Mouse (Mus musculus) embryo, embryonic 10.5 days (tissue): ENCODE results near the gene Akr1b10.
A peak's percentile ranks its signal among the peaks of the same experiment; 100 is the strongest.
"Not testable (repeated sequence)": the region's sequence is repeated elsewhere in the genome, so short reads cannot be mapped to it uniquely, and the experiment has no call there.

Experiments
- DNase-seq: peaks from one replicate; pipeline ENCODE4 v3.0.0-alpha.2; 2015; ENCODE audit warnings: low spot score

Gene Akr1b10

DNA sequence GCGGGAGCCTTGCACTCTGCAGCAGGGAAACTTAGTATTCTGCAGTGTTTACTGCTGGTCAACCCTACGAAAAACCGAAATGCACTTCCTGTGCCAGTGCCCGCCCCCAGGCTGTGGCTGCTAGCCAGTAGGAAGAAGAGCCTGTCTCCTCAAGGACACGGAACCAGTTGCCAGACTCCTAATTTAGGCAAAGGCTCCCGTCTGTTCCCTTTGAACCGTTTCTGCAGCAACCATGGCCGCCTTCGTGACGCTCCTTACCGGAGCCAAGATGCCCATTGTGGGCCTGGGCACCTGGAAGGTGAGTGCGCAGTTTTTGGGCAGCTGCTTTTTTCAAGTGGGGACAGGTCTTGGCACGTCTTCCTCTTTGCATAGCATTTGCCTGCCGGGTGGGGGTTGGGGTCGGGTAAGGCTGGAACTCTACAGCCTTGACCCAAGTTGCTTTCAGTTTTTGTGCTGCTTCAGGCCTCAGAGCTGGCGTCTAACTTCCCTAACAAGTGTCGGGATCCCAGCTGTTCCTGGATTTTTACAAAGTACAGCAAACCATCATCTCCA is at the start of gene Akr1b10:
Gene Akr1b10, plus strand, starts transcription at position 109 of the 552 bp plus-strand sequence.
- peak; percentile 82 for DNase-seq

DNA sequence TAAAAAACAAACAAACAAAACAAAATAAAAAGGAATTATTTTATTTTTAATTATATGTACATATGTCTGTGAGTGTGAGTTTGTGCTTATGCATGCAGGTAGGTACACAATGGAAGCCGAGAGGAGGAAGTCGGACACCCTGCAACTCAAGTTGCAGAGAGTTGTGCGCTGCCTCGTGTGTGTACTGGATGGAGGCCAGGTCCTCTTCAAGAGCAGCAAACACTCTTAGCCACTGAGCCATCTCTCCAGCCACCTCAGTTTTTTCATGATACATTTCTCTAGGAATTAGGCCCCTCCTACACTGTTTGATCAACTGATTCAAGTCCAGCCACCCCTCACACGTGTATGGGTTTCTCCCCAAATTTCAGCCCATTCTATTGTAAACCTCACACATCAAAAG is 49.3 kb upstream of the Akr1b10 start:
- DNase-seq: no peak

DNA sequence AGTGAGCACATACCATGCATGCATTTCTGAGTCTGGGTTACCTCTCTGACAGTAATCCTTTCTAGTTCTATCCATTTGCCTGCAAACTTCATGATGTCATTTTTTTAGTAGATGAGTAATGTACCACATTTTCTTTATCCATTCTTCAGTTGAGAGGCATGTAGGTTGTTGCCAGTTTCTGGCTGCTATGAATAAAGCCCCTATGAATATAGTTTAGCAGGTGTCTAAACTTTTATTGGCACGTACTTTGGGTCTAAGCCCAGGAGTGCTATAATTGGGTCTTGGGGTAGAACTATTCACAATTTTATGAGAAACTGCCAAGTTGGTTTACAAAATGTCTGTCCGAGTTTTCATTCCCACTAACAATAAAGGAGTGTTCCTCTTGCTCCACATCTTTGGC is 46.2 kb upstream of the Akr1b10 start:
- no peak for DNase-seq

DNA sequence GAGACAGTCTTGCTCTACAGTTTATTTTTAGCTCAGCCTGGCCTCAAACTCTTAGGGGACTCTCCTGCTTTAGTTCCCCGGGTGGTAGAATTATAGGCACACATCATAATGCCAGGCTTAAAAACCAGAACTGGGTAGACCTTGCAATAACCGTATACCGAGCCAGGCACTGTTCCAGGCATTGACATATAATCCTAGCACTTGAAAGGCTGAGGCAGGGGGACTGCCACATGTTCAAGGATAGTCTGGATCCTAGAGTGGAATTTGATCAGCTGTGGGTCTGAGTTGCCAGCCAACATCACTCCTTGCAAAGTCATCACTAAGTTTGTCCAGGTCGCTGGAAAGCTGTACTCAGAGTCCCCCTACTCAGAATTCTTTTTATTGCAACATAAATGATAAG is 42.0 kb upstream of the Akr1b10 start:
- DNase-seq: no peak

DNA sequence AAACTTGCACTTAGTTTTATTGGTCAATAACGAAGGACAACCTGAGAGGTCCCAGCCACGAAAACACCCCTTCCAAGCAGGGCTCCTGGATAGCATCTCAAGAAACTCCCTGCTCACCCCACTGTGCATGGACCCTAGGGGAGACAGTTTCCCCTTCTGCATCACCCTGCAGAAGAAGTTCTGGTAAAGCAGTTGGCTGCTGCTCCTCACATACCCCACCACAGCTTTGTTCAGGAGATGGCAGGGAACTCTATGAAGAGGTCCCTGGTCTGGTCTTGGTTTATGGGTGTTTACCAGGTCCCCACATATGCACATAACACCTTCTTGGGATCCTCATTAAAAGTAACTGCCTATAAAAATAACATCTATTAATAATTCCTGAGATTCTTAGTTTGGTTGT is 41.5 kb upstream of the Akr1b10 start:
- no peak for DNase-seq

DNA sequence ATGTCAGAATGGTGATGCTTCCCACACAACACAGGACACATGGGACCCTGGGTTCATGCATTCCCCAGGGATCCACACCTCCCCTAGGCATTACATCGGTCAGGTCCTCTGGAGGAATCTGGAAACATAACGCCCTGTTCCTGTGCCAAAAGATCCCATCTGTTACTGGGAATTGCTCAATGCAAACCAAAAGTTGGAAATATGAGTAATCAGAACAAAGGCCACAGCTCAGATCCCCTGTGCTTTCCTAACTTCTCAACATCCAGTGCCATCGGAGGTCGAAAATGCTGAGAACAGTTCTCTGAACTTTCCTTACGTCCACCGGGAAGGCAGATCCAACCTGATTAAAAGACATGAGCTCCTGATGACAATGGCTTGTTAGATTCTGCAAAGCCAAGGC is 40.6 kb upstream of the Akr1b10 start:
- DNase-seq: no peak

DNA sequence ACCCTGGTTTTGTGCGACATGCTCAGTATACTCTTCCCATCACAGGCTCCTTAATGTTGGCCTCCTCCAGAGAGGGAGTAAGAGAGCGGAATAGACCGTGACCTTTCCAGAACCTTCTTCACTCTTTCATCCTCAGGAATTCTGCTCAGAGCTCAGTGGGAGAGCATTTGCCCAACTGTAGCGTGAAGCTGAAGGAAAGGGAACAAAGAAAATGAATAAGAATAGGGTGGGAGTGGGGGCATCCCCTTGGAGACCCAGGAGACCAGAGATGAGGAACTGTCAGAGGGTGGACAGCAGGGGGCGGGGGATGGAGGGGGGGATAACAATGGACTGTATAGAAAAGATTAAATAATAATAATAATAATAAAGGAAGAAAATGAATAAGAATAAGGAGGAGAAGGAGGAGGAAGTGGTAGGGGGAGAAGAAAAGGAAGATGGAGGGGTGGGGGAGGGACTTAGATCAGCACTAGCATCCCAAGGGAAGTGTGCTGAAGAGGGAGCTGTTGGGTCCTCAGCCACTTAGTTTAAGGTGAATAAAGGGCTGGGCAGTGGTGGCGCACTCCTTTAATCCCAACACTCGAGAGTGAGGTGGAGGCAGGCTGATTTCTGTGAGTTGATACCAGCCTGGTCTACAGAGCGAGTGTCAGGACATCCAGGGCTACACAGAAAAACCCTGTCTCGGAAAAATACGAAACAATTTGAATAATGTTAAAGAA is 39.7 kb upstream of the Akr1b10 start:
- DNase-seq: no peak

DNA sequence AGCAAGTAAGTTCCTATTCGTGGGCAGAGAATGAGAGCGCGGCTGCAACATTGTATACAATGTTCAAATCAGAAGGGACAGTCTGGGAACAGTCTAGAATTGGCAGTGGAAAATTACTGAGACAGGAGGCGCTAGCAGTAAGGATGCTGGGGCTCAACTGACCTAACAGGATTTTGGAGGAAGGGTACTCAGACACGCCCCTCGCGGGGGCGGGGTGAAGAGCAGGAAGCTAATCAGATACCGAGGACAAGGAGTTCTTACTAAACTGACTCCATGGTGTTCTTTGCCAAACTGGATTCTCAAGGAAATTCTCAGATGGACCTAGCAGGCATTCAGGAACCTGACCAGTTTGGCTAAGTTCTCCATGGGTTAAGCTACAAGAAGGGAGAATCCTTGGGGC is 39.1 kb upstream of the Akr1b10 start:
- peak; percentile 62 for DNase-seq

DNA sequence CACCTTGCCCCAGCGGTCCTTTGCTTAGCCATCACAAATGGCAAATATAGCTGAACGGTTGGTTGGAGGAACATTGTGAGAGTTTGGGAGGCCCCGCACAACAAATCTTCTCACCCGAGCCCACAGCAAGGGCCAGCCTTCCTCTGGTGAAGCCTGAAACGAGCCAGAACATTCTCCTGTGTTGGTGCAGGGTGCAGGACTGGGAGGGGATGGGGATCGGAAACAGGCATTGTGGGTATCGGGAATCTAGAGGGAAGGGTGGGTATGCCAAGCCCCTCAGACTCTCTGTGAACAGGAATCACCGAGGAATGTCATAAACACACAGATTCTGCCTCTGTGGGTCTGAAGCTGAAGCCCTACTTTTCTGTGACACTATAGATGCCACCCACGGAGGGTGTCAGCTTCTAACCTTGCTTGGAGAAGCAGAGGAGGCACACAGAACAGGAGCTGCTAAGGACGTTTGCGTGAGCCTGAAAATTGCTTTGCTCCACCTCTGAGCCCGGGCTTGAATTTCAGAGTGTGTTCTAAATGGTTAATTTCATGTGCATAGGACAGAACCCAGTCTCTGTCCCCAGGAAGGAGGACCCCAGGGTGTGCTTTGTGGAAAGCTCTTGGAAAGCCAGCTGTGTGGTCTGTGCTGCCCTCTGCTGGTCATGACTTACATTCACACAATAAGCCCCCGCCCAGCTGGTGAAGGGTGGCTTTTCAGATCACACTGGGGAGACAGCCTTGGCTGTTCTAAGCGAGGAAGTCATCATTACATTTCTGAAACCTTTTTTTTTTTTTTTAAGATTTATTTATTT is 37.7 kb upstream of the Akr1b10 start:
- peak; percentile 93 for DNase-seq

DNA sequence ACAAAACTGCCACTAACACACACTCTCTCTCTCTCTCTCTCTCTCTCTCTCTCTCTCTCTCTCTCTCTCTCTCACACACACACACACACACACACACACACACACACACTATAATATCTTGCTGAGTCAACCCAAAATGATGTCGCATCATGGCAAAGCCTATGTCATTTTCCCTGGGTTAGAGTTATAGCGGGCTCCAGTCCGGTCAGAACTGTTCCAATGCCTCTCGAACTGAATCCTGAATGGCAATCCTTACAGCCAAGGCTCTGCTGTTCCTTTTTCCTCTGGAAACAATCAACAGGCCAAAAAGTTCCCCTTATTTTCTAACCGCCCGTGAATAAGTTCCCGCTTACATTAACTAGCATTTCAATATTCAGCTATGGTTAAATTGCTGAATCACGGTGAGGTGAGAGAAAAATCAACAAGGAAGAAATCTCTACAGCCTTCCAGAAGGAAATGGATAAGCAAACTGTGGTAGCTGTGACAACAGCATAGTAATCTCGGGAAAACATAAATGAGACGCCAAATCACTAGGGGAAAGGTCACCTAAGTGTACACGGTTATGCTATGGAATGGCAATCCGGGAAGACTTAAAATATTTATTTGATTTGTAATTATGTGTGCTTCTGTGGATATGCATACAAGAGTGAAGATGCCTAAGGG is 33.9 kb upstream of the Akr1b10 start:
- no peak for DNase-seq

DNA sequence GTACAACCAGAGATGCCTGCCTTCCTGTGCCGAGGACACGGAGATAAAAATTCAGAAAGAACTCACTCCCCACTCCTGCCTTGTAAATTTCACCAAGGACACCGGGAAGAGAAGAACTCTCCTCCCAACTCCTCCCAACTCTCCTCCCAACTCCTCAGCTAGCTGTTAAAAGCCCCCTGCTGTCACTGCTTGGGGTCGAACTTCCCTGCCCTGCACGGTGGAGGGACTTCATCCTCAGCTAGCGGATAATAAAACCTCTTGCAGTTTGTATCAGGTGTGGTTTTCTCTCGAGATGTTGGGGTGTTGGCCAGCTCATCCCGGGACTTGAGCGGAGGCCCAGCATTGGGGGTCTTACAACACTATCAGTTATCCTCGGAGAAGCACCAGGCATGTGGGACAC is 32.5 kb upstream of the Akr1b10 start:
- DNase-seq: not testable (repeated sequence)

DNA sequence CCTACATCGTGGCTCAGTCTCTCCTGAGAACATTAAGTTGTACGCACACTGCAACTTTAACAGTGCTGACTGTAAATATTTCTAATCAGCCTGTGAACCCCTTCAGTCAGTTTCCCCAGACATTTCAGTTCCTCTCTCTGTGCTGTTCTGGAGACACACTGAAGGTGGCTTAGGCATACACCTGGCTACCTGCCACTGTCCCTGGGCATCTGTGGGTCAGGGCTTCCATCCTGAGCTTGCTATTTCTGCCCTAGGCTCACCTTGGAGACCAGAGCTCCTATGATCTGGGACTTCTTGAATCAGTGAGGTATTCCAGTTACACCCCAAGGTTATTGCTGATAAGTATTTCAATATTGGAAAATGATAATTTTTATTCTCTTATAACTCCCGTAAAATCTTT is 31.6 kb upstream of the Akr1b10 start:
- DNase-seq: no peak

DNA sequence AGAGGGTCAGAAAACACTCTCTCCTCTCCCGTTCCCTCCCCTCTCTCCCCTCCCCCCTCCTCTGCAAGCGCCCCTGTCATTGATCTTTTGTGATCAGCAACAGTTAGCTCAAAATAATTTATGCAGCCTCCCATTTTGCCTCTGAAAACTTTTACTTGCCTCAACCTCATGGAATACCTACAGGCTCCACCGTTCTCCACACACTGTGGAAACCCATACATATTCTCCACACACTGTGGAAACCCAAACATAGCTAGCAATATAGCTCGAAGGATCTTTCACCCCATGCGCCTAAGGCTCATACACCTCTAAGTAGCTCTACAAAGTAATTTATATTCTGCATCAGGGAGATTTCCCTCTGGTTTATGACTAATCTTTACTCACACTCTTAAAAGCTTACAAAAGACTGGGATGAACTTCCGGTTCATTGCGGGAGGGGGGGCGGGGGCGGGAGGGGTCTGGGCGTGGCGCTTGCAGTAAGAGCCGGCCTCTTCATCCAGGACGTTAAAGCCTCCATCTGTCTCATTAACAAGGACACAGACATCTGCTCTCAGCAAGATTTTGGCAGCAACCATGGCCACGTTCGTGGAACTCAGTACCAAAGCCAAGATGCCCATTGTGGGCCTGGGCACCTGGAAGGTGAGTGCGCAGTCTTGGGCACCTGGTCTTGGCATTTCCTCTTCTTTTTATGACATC is 30.2 kb upstream of the Akr1b10 start, which contains the start of gene Akr1b8:
Gene Akr1b8, plus strand, starts transcription at position 462 of the 696 bp plus-strand sequence.
- peak; percentile 39 for DNase-seq

DNA sequence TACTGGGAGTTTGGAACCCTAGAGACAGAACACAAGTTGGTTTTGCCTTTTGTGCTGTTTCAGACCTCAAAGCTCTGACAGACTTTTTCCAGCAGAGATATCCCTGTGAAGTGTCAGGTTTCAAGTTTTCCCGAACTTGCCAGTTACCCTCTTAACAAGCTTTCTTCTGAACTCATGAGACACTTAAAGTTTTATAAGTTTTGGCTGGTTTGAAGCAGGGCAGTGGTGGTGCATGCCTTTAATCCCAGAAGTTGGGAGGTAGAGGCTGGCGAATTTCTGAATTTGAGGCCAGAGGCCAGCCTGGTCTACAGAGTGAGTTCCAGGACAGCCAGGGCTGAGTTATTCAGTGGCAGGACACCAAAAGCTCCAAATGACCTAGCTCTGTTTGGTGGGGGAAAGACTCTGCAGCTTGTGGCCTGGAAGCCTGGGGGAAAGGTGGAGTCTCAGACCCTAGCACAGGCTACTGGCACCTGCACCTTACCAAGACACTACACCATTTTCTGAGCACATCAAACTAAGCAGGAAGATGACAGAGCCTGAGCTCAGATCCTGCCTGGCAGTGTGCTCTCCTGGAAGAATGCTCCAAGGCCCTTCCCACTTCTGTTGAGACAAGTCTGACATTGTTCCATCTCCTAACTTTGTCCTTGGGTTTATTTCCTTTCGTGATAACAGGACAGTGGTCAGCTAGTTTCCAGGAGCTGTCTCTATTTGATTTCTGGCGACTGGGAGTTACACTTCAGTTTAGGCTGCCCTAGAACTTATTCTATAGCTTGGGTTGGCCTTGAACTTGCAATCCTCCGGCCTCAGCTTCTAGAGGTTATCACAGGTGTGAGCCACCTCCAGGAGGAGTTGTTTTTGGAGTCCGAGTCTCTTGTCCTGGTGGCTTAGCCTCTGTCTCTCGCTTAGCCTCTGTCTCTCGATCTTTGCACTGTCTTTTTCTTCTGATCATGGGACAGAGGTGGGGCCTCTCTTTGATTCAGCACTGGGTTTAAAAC is 29.4 kb upstream of the Akr1b10 start:
- DNase-seq: peak; percentile 22

DNA sequence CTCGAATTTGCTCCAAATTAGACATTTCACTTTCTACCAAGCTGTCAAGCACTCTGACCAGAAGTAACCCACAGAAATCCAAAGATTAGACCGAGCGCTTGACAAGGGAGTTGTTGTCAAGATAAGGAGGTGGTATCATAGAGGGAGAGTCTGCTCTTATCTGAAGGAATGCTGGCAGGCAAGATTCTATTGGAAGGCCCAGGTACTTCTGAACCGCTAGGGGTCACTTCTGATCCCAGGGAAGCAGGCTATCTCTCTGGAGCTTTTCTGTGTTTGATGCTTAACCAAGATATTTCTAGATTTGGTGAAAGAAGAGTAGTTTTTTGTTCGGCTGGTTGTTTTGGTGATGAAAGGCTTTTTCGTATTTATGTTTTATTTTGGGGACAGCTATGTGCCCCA is 28.7 kb upstream of the Akr1b10 start:
- DNase-seq: no peak

DNA sequence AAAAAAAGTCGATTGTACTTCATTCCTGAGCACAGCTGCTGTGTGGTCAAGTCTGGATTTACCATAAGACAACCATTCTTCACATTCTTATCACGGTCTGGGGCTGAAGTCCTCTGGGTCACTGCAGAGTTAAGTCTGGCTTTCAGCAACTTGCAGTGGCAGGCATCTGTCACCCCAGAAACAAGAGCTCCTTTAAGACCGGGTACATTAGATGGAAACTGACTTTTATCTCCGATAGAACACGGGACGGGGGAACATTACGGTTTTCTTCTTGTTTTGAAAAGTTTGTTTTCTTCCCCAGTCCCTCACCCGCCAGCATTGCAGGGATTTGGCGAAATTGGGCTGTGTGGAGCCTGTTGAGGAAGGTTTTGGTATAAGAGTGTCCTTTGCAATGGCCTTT is 28.2 kb upstream of the Akr1b10 start:
- no peak for DNase-seq

DNA sequence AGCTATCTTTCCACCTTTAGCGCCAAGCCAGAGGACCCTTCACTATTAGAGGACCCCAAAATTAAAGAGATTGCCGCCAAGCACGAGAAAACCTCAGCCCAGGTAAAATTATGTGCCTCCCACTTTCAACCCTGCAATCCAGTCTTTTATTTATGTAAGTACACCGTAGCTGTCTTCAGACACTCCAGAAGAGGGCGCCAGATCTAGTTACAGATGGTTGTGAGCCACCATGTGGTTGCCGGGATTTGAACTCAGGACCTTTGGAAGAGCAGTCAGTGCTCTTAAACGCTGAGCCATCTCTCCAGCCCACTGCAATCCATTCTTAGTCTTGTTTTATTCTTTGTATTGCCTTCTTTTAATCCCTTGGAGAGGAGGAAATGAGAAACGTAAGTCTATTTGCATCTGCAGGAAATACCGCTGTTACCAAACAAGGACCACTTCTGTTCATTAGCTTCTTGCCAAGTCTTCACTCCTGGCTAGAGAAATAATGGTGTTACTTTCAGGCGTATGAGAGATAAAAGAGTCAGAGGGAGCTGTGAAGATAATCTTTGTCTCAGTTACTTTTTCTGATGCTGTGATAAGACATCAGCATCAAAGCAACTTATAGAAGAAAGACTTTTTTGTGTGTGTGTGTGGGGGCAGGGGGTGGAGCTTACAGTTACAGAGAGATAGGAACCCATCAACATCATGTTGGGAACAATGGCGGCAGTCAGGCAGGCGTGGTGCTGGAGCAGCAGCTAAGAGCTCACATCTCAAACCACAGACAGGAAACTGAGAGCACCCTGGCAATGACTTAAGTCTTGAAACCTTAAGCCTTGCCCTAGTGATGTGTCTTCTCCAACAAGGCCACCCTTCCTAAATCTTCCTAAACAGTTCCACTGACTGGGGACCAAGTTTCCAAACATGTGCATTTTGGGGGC is 19.5 kb upstream of the Akr1b10 start:
- DNase-seq: no peak

DNA sequence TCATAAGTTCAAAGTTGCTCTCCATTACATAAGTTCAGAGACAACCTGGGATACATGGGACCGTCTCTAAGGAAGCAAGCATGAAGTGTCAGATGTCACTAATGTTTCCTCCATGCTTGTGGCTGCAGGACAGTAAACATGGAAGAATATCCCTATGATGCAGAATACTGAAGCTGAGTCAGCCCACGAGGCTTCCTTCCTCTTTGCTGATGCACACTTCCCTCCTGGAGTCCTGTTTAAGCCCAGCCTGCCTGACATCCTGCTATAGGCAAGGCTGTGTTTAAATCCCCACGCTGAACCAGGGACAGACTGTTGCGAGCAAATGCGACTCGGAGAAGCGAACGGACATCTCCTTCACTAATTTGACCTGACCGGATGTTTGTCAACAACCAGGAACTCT is 16.0 kb upstream of the Akr1b10 start:
- DNase-seq: no peak

DNA sequence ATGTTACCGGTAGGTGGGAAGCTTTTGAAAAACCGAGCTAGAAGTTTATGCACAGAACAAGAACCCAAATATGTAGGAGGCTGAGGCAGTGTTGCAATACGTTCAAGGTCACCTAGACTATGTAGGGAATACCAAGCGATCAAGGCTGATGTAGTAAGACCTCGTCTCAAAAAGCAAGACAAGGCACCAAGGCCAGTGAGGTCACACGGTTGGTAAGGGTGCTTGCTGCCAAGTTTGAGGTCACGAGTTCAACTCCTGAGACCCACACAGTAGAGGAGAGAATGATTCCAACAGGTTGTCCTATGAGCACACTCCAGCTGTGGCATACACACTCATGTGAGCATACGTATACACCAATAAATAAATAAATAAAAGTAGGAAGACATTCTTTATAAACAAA is 13.9 kb upstream of the Akr1b10 start:
- DNase-seq: no peak
